Mouse (Mus musculus): ENCODE data around the gene Fam78b.
A peak's percentile ranks its signal among the peaks of the same experiment; 100 is the strongest.

Gene Fam78b

DNA sequence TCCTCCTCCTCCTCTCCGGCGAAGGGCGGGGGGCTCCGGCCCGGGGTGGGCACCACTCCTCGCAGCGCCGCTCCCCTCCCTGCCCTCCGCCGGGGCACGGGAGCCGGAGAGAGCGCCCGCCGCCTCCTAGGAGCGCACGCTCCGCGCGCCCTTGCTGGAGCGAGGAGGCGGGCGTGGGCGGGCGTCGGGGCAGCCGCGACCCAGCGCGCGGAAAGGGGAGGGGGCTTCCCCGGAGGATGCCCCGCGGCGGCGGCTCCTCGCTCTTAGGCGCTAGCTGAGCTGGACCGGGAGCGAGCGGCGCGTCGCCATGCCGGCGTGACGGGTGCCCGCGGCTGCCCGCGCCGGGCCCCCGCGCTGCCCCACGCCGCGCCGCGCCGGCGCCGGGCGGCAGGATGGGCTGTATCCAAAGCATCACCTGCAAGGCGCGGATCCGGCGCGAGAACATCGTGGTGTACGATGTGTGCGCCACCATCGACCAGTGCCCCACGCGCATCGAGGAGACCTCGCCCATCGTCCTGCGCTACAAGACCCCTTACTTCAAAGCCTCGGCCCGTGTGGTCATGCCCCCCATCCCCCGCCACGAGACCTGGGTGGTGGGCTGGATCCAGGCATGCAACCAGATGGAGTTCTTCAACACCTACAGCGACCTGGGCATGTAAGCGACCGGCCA is at the start of gene Fam78b:
Gene Fam78b (plus strand): TSS at position 244 of the 670 bp plus-strand sequence.
- peak; percentile 66 for DNase-seq

GRCm38 (mm10) chr1:166964508-166964907 is 36.7 kb upstream of the Fam78b start:
- no peak for DNase-seq

GRCm38 (mm10) chr1:166968271-166968670 is 32.9 kb upstream of the Fam78b start:
- DNase-seq = no peak

DNA sequence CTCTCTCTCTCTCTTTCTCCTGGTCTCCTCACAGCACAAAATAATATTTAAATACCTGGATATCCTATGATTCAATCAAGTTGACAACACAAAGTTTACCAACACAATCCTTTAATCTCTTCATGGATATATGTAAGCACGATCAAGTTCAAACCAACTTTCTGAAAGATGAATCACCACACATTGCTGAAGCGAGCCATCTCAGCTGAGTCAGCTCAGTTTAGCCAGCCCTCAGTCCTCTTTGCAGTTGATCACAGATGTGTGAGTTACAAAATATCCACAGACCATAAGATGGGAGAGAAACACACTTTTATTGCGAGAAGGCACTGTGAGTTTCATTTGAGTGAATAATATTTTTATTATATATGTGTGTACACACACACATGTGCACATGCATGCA is 27.5 kb upstream of the Fam78b start:
- no peak for DNase-seq

- no peak for DNase-seq
Measured at GRCm38 (mm10) chr1:166978611-166979010, 22.6 kb upstream of the Fam78b start.

DNA sequence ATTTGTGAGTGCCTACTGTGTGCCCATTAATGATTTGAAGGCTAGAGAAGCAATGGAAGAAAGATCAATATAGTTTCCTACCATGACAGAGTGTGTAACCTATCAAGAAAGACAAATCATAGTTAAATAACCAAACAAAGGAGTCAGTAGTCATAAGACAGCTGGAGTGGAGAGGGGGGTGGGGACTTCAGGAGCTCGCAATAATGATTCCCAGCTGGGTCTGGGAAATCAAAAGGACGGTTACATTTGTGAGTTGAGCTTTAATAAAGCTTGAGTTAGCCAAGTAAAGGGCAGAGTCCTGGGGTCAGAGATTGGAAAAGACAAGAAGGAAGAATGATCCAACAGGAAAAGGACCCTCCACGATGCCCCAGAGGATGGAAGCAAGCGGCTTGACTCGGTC is 7.0 kb upstream of the Fam78b start:
- DNase-seq = no peak

DNA sequence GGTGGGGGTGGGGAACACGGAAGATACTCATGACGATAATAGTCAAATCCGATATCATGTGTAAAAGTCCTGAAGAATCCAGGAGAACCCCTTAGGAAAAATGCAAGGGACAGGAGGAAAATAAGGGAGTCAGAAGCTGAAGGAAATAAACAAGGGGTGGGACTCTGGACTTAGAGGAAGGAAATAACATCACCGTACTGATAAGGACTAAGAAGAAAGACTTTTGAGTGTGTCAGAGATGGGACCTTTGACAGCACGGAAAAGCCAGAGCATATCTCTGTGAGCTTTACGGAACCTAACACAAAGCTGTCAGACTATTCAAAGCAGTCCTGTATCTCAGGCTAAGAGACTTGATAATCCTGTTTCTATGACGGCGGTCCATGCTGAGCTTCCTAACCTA is 5.0 kb upstream of the Fam78b start:
- no peak for DNase-seq

GRCm38 (mm10) chr1:166996811-166997210 is 4.4 kb upstream of the Fam78b start:
- DNase-seq = no peak

DNA sequence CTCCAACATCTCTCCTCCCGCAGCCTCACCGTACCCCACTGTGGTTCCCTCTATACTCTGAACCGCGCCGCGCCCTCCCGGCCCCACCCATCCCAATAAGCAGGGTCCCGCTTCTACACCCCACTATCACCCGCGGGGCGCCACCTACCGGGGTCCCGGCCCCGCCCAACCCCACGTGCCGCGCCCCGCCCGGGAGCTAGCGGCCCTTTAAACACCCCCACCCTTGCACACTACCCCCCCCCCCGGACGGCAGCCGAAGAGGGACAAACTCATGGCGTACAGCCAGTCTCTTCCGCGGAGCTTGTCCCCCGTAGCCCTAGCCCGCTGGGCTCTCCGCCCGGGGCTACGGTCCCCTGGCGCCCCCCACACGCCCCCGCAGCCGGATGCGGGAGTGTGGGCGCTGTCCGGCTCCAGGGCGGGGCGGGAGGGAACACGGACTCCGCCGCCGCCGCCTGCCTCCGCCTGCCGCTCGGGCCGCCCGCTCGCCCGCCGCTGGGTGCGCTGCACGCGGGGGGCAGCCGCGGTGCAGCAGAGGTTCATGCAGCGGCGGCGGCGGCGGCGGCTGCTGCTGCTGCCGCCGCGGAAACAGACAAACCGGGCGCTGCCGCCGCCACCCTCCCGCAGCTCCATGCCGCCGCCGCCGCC is 566 bp upstream of the Fam78b start:
- peak; percentile 77 for DNase-seq

DNA sequence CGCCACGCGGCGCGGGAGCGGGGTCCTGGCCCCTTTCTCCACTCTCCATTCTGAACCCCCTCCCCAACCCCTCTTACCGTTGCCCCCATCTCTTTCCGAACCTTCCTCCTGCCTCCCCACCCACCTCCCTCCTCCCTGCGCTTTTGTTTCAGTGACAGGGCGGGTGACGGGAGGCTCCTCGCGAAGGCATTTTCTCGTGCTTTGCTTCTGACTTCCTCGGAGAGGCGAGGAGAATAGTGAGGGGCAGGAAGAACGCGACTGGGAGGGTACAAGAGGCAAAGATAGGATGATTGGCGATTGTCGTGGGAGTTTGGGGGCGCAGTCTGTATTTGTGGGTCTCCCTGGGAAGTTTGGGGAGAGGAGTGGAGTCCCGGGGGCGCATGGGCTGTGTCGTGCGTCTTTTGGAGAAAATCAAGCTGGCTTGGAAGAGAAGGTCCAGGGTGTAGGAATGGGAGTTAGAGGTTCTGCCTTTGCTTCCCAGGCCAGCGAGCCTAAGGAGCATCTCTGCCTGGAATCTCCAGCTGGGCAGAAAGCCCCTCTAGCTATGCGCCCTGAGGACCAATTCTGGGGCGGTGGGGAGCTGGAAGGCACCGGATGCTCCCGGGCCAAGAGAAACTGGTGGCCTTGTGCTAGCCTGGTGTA is 748 bp downstream of the Fam78b start:
- peak; percentile 50 for DNase-seq

- peak; percentile 57 for DNase-seq
Measured at GRCm38 (mm10) chr1:167002486-167002850, 1.3 kb downstream of the Fam78b start.

GRCm38 (mm10) chr1:167004621-167005020 is 3.4 kb downstream of the Fam78b start:
- DNase-seq = no peak

DNA sequence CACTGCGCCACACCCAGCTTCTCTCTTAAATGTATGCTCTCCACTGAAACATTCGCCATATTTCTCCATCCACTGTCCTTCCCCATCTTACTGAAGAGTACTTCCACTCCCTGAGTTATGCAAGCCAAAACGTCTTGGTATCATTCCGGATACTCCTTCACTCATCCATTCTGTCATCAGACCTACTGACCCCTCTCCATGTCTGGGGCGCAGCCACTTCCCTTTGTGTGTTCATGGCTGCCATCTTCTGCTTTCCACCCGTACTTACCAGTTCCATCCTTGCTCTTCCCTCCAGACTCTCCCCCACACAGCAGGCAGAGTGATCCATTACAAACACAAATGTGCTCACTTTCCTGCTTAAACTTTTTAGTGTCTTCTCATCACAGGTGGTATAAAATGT is 6.1 kb downstream of the Fam78b start:
- no peak for DNase-seq

GRCm38 (mm10) chr1:167010190-167010589 is 9.0 kb downstream of the Fam78b start:
- no peak for DNase-seq

DNA sequence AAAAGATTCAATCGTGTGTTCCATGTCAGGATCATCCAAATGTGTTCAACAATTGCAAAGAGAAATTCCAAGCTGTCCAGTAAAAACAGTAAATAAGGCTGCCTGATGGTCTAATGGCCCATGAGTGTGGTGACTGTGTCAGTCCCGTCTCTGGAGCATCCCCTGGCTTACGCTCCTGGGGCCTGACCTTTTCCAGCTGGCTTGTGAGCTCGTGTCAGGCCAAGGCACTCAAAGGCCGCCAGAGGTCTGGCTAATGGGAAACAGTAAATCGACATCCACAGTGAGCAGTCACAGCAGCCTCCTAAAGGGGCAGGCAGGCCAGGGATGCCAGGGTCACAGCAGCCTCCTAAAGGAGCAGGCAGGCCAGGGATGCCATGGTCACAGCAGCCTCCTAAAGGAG is 10.1 kb downstream of the Fam78b start:
- DNase-seq = no peak

- no peak for DNase-seq
Measured at GRCm38 (mm10) chr1:167012616-167013015, 11.4 kb downstream of the Fam78b start.

GRCm38 (mm10) chr1:167013234-167013864 is 12.1 kb downstream of the Fam78b start:
- peak; percentile 88 for DNase-seq

GRCm38 (mm10) chr1:167016269-167016668 is 15.1 kb downstream of the Fam78b start:
- peak; percentile 85 for DNase-seq

DNA sequence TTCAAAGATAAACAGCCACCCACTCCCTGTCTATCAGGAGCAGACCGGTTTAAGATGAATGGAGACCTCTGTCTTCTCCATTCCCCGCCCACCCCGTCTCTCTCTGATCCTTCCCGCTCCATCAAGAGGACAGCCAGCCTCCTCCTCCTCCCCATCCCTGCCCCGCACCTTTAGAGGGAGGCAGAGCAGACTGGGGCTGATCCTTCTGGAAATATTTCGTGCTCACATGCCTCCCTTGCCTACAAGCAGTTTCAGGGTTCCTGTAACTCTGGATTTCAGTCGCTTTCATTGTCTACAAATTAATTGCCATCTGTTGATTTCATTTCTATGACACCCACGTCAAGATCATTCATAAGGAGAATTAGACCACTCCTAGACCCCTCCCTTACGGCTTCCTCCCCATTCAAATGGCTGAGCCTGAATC is 20.8 kb downstream of the Fam78b start:
- DNase-seq = no peak

DNA sequence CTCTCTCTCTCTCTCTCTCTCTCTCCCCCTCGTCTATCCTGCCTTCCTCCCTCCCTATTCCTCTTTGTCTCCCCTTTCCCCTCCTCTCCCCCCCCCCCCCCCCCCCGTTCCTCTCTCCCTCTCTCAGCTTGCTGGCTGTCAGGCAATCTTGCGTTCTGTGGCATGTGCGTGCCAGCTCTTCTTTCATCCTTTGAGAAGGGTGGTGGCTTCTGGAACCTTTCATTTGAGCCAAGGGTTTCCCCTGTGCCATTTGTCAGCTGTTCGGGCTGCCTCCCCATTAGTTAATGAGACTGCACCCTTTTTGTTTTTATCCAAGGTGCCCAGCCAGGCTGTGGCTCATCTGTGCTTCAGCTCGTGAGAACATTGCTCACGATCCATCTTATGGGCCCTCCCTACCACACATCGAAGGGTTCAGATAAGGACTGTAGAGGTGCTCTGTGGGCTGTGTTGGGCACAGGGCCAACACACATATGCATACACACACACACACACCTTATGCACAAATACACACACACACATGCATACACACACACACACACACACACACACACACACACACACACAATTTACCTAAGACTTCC is 21.4 kb downstream of the Fam78b start:
- no peak for DNase-seq

DNA sequence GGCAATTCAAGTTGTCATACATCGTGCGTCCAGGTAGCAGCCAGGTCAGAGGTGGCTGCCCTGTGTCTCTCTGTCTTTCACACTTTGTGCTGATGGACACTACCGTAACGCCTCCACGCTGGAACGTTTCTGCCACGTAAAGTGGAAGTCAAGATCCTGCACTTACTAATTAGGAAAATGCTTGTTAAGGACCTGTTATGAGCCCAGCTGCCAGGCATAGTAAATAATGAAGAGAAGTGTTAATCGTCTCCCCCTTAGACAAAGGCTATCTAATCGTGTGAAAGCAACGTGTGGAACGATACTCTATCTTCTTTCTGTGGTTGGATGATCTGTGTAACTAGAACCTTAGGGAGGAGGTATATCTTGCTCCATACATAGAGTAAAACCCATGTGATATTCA is 22.6 kb downstream of the Fam78b start:
- no peak for DNase-seq

- DNase-seq = no peak
Measured at GRCm38 (mm10) chr1:167024961-167025360, 23.7 kb downstream of the Fam78b start.

DNA sequence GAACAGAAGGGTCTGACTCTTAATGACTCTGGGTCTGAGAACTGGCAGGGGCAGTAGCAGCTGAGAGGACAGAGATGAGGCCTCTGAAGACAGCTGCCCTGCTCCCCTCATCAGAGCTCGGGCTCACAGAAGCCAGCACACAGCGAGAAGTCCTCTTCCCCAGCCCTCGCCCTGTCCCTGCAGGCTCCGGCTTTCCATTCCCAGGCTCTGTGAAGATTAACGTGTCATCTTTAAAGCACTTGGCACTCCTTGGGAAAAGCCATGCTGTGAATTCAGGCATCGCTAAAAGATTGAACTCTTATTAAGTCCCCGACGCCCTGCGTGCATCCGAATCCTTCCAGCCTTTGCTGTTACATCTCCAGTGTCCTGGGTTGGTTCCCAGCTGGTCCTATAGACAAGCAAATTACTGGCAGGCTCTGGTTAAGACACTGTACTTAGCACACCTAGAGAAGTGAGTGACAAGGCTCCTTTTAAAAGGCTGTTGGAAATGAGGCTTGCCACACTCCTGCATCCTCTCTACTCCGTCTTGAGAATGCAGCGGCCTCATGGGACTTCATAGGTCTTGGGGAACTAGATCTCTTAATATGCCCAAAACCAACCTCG is 30.9 kb downstream of the Fam78b start:
- no peak for DNase-seq
